Mouse (Mus musculus) limb, embryonic 11.5 days (tissue): Measurements from ENCODE around the gene Gm6993. TPM values are rescaled to one million over a fixed set of nuclear protein-coding genes. Genes with fewer than 3 reads are reported as not detected.

ENCODE experiments used
- ATAC-seq: fragments of 200-750 bp; cut with Nextera tagmentation; 2 replicates; pipeline ENCODE4 v1.8.0; 2017; ENCODE audit warnings: low read depth; ENCODE audit not compliant: insufficient number of reproducible peaks, low FRiP score, low TSS enrichment
- DNase-seq: peaks from one replicate; pipeline ENCODE4 v3.0.0-alpha.2; 2015; ENCODE audit warnings: low spot score
- H3K27ac ChIP-seq: fragments of 300-500 bp; sonication (generic); replicated peaks from 2 replicates; pipeline ENCODE4 v1.5.1; 2014; ENCODE audit warnings: low read depth, mild to moderate bottlenecking, low read length
- H3K27me3 ChIP-seq: fragments of 300-500 bp; sonication (generic); 2 replicates; pipeline ENCODE4 v1.6.1; 2014; ENCODE audit warnings: mild to moderate bottlenecking, low read length, mixed read lengths; ENCODE audit not compliant: control insufficient read depth, insufficient read depth
- H3K36me3 ChIP-seq: fragments of 300-500 bp; sonication (generic); 2 replicates; pipeline ENCODE4 v1.6.1; 2014; ENCODE audit warnings: mild to moderate bottlenecking, low read length, moderate library complexity, mixed read lengths; ENCODE audit not compliant: control insufficient read depth, insufficient read depth
- H3K4me1 ChIP-seq: fragments of 300-500 bp; sonication (generic); 2 replicates; pipeline ENCODE4 v1.6.1; 2014; ENCODE audit warnings: low read length, mixed read lengths; ENCODE audit not compliant: control insufficient read depth, insufficient read depth
- H3K4me2 ChIP-seq: fragments of 300-500 bp; sonication (generic); 2 replicates; pipeline ENCODE4 v1.6.1; 2014; ENCODE audit warnings: low read depth, mild to moderate bottlenecking, moderate library complexity; ENCODE audit not compliant: severe bottlenecking
- H3K4me3 ChIP-seq: fragments of 300-500 bp; sonication (generic); 2 replicates; pipeline ENCODE4 v1.5.1; 2014; ENCODE audit warnings: low read depth, low read length
- H3K9ac ChIP-seq: fragments of 300-500 bp; sonication (generic); 2 replicates; pipeline ENCODE4 v1.6.1; 2014; ENCODE audit warnings: mild to moderate bottlenecking, low read length
- H3K9me3 ChIP-seq: fragments of 300-500 bp; sonication (generic); 2 replicates; pipeline ENCODE4 v1.6.1; 2016; ENCODE audit warnings: low read length; ENCODE audit not compliant: control insufficient read depth
- WGBS: fragments of 180-500 bp; shearing (Covaris S2); extraction: QIAGEN DNeasy Blood & Tissue Kit; methylation state at CpG from one replicate; pipeline ENCODE4 v1.1.7; 2014; 5-methylcytosine and 5-hydroxymethylcytosine counted together
- polyA plus RNA-seq: library from polyadenylated mRNA; unstranded; fragments of >200 nt; fragmentation: Nextera tagmentation; extraction: Ambion mirVana; gene quantifications from 2 replicates; pipeline ENCODE4 v1.2.1, GENCODE M21; 2014

Gene Gm6993
- polyA plus RNA-seq, 1 experiment from 2014 or later: not detected

GRCm38 (mm10) chr12:31280318-31280717 lies 39.7 kb downstream of the Gm6993 start:
- H3K9ac ChIP-seq: no peak overlapping the region
- no peak for DNase-seq
- no peak for ATAC-seq
- no peaks in the 10 kb centered on the region for H3K27me3 ChIP-seq
- peaks cover 2% of the 10 kb centered on the region; the same call in 1 of the 2 replicates for H3K36me3 ChIP-seq
- H3K27ac ChIP-seq: no peak overlapping the region
- no peaks in the 10 kb centered on the region for H3K4me1 ChIP-seq
- H3K4me3 ChIP-seq: no peak overlapping the region
- no peaks in the 10 kb centered on the region for H3K9me3 ChIP-seq
- WGBS: 87% methylated on average over 7 of the region's 7 CpGs
- no peak overlapping the region for H3K4me2 ChIP-seq

GRCm38 (mm10) chr12:31281100-31281591 lies 40.6 kb downstream of the Gm6993 start:
- H3K36me3 ChIP-seq: peaks cover 4% of the 10 kb centered on the region; the same call in 1 of the 2 replicates
- no peaks in the 10 kb centered on the region for H3K9me3 ChIP-seq
- no peak overlapping the region for H3K4me3 ChIP-seq
- no peak overlapping the region for H3K4me2 ChIP-seq
- WGBS: 87% methylated on average over 9 of the region's 9 CpGs
- H3K27me3 ChIP-seq: no peaks in the 10 kb centered on the region
- no peak overlapping the region for H3K9ac ChIP-seq
- ATAC-seq (no peak), DNase-seq (no peak)
- no peaks in the 10 kb centered on the region for H3K4me1 ChIP-seq
- H3K27ac ChIP-seq: no peak overlapping the region

- Histone ChIP-seq H3K4me2 (no peak overlapping the region), H3K27ac (no peak overlapping the region), H3K9me3 (no peaks in the 10 kb centered on the region), H3K9ac (no peak overlapping the region), H3K36me3 (peaks cover 4% of the 10 kb centered on the region), H3K4me1 (no peaks in the 10 kb centered on the region), H3K4me3 (no peak overlapping the region), H3K27me3 (no peaks in the 10 kb centered on the region)
- ATAC-seq (no peak), DNase-seq (no peak)
- WGBS: 89% methylated on average over 5 of the region's 5 CpGs
These were observed 41.7 kb downstream of the Gm6993 start for GRCm38 (mm10) chr12:31282241-31282640.

- ATAC-seq (no peak), DNase-seq (no peak)
- H3K4me1 ChIP-seq: no peaks in the 10 kb centered on the region
- H3K27me3 ChIP-seq: no peaks in the 10 kb centered on the region
- peaks cover 8% of the 10 kb centered on the region for H3K36me3 ChIP-seq
- no peak overlapping the region for H3K4me3 ChIP-seq
- no peak overlapping the region for H3K27ac ChIP-seq
- no peaks in the 10 kb centered on the region for H3K9me3 ChIP-seq
- WGBS: 96% methylated on average over 4 of the region's 4 CpGs
- H3K9ac ChIP-seq: no peak overlapping the region
- H3K4me2 ChIP-seq: no peak overlapping the region
These were observed 42.6 kb downstream of the Gm6993 start for GRCm38 (mm10) chr12:31283131-31283530.

- no peak for ATAC-seq
- Histone ChIP-seq H3K27ac (no peak overlapping the region), H3K9me3 (no peaks in the 10 kb centered on the region), H3K27me3 (no peaks in the 10 kb centered on the region), H3K36me3 (peaks cover 8% of the 10 kb centered on the region), H3K4me2 (no peak overlapping the region), H3K4me3 (no peak overlapping the region), H3K9ac (no peak overlapping the region), H3K4me1 (no peaks in the 10 kb centered on the region)
- WGBS: 80% methylated on average over 4 of the region's 4 CpGs
- no peak for DNase-seq
These were observed 43.1 kb downstream of the Gm6993 start for GRCm38 (mm10) chr12:31283617-31284136.

- Histone ChIP-seq H3K9me3 (no peaks in the 10 kb centered on the region), H3K27me3 (no peaks in the 10 kb centered on the region), H3K4me3 (no peak overlapping the region), H3K27ac (no peak overlapping the region), H3K36me3 (peaks cover 12% of the 10 kb centered on the region), H3K9ac (no peak overlapping the region), H3K4me1 (no peaks in the 10 kb centered on the region; the same call in 1 of the 2 replicates), H3K4me2 (no peak overlapping the region)
- WGBS: 89% methylated on average over 10 of the region's 10 CpGs
- DNase-seq (no peak), ATAC-seq (no peak)
These were observed 48.5 kb downstream of the Gm6993 start for GRCm38 (mm10) chr12:31289046-31289445.

Other genes starting within 250 kb of the Gm6993 start
- gene Fam110c, start 166.9 kb upstream of the Gm6993 start, polyA plus RNA-seq: 0.11 and 0.21 TPM in 2 replicates
- gene Lamb1, start 24.5 kb downstream of the Gm6993 start, polyA plus RNA-seq: 38.1 and 42.2 TPM in 2 replicates
- gene Dld, start 110.7 kb downstream of the Gm6993 start, polyA plus RNA-seq: 164 and 176 TPM in 2 replicates
- 0.15 and 0.18 TPM in 2 replicates for gene Slc26a3, start 150.1 kb downstream of the Gm6993 start, polyA plus RNA-seq